Mouse (Mus musculus) stomach, postnatal 0 days (tissue): Measurements from ENCODE around the gene 1700019A02Rik.

ENCODE experiments used
- CTCF ChIP-seq: IDR thresholded peaks from 2 replicates; pipeline ENCODE4 v1.5.1; 2016; ENCODE audit warnings: antibody characterized with exemption, low read depth, mild to moderate bottlenecking, moderate library complexity
- EP300 ChIP-seq: optimal IDR thresholded peaks from 2 replicates; pipeline ENCODE3; 2016; ENCODE audit warnings: antibody characterized with exemption

DNA sequence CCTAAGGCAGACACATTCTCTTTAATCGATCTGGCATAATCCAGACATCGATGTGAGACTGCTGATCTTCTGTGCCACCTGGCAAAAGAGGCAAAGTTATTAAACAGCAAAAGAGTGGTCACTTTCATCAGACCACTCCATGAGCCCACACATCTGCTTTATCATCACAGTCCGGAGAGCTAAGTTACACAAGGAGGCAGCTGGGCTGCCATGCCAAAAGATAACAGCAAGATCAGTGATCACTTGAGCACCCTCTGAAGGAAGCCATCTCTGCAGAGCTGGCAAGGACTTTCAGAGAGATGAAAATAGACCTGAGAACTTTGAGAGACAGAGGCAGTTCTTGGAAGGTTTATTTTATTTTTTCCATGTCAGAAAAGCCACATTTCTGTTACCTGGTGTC, 7.1 kb upstream of the 1700019A02Rik start:
- TF ChIP-seq CTCF: no peak
- TF ChIP-seq EP300: no peak
